Mouse (Mus musculus): ENCODE measurements around the gene Otud7b.

DNA sequence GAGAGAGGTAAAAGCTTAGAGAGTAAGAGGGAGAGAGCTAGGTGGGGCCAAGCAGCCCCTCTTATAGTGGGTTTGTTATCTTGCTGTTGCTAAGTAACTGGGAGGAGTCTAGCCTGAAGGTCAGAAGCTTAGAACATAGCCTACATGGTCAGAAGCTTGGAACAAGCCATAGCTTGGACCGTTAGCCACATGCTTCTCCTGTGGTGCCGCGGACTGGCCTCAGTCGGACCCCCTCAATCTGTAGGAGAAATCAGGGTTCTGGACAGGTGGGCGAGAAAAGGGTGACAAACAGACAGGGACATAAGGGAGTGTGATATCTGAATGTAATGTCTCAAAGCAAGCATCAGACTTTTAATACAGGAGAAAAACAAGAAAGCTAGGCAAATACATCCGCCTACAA lies 35.3 kb upstream of the Otud7b start:
- TF ChIP-seq CTCF (conservative IDR thresholded peaks at IDR 0.05; ENCODE audit: low read length) (no peak), NANOG (IDR thresholded peaks at IDR 0.05; ENCODE audit: borderline replicate concordance, low read length) (no peak), POU5F1 (IDR thresholded peaks at IDR 0.05; ENCODE audit: borderline replicate concordance, low read length) (no peak)

Measured in E14TG2a.4 (cell line).